Mouse (Mus musculus) embryonic facial prominence, embryonic 10.5 days (tissue): ENCODE data around the gene Neurl1b. TPM values are rescaled to one million over a fixed set of nuclear protein-coding genes. Genes with fewer than 3 reads are reported as not detected.

Source experiments
- DNase-seq: peaks from one replicate; pipeline ENCODE4 v3.0.0-alpha.2; 2017; ENCODE audit warnings: low spot score
- H3K27ac ChIP-seq: fragments of 300-500 bp; sonication (generic); replicated peaks from 2 replicates; pipeline ENCODE4 v1.5.1; 2016; ENCODE audit warnings: mild to moderate bottlenecking
- H3K27me3 ChIP-seq: fragments of 300-500 bp; sonication (generic); replicated peaks from 2 replicates; pipeline ENCODE4 v1.6.1; 2016; ENCODE audit warnings: low read depth, mild to moderate bottlenecking; ENCODE audit not compliant: poor library complexity, severe bottlenecking
- H3K36me3 ChIP-seq: fragments of 300-500 bp; sonication (generic); replicated peaks from 2 replicates; pipeline ENCODE4 v1.6.1; 2016; ENCODE audit warnings: mild to moderate bottlenecking, moderate library complexity
- H3K4me1 ChIP-seq: fragments of 300-500 bp; sonication (generic); 2 replicates; pipeline ENCODE4 v1.6.1; 2016
- H3K4me3 ChIP-seq: fragments of 300-500 bp; sonication (generic); 2 replicates; pipeline ENCODE4 v1.5.1; 2016; ENCODE audit warnings: mild to moderate bottlenecking, moderate library complexity
- H3K9me3 ChIP-seq: fragments of 300-500 bp; sonication (generic); 2 replicates; pipeline ENCODE4 v1.6.1; 2016; ENCODE audit warnings: mild to moderate bottlenecking
- WGBS: fragments of 180-500 bp; shearing (Covaris S2); methylation state at CpG from one replicate; pipeline ENCODE4 v1.1.7; 2016; 5-methylcytosine and 5-hydroxymethylcytosine counted together
- polyA plus RNA-seq: library from polyadenylated mRNA; unstranded; fragments of >200 nt; fragmentation: Nextera tagmentation; extraction: Ambion mirVana; gene quantifications from 2 replicates; pipeline ENCODE4 v1.2.1, GENCODE M21; 2016

The Neurl1b gene
- polyA plus RNA-seq, 1 experiment from 2014 or later, result 0.16 TPM

DNA sequence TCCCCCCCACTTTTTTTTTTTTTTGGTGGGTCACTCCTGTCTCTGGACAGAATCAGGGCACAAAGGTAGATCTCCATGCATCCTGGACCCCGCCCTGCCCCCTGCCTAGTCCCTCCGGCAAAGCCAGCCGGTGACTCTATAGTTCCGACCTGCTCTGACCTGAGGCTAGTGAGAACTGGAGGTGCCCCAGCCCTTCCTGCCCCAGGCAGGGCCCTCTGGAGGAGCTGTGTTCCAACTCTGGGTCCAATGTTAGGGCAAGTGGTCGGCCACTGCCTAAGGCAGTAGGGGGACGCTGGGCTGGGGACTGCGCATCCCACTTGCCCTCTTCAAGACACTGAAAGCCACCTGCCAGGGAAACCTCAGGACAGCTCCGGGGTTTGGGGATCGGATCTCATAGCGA lies 75.4 kb downstream of the Neurl1b start:
- Histone ChIP-seq H3K4me3 (no peak overlapping the region), H3K36me3 (no peaks in the 10 kb centered on the region), H3K27me3 (no peaks in the 10 kb centered on the region), H3K9me3 (peaks cover 16% of the 10 kb centered on the region), H3K4me1 (no peaks in the 10 kb centered on the region), H3K27ac (0 out of 2 replicates have a peak overlapping the region, but pooled peaks have one; percentile 4)
- 91% methylated on average over 10 of the region's 10 CpGs for WGBS
- no peak for DNase-seq

- WGBS, result 79% methylated on average over 2 of the region's 2 CpGs
- H3K27me3 ChIP-seq, result no peaks in the 10 kb centered on the region
- no peak overlapping the region for H3K4me3 ChIP-seq
- H3K4me1 ChIP-seq, result no peaks in the 10 kb centered on the region
- DNase-seq, result no peak
- H3K36me3 ChIP-seq, result no peaks in the 10 kb centered on the region
- H3K9me3 ChIP-seq, result peaks cover 16% of the 10 kb centered on the region
- H3K27ac ChIP-seq, result no peak overlapping the region
Measured at GRCm38 (mm10) chr17:26490910-26491309, 76.3 kb downstream of the Neurl1b start.

- no peaks in the 10 kb centered on the region for H3K27me3 ChIP-seq
Measured at GRCm38 (mm10) chr17:26492246-26492645, 77.6 kb downstream of the Neurl1b start.

GRCm38 (mm10) chr17:26494642-26495468 lies 80.2 kb downstream of the Neurl1b start:
- Histone ChIP-seq H3K4me1 (no peaks in the 10 kb centered on the region), H3K36me3 (no peaks in the 10 kb centered on the region), H3K27me3 (no peaks in the 10 kb centered on the region), H3K27ac (no peak overlapping the region), H3K4me3 (no peak overlapping the region), H3K9me3 (peaks cover 16% of the 10 kb centered on the region)
- 82% methylated on average over 4 of the region's 4 CpGs for WGBS
- DNase-seq, result no peak

More at GRCm38 (mm10) chr17:26492246-26492645, 77.6 kb downstream of the Neurl1b start:
- Histone ChIP-seq H3K4me1 (no peaks in the 10 kb centered on the region), H3K36me3 (no peaks in the 10 kb centered on the region), H3K9me3 (peaks cover 16% of the 10 kb centered on the region), H3K4me3 (no peak overlapping the region), H3K27ac (no peak overlapping the region)
- DNase-seq, result no peak
- WGBS, result 82% methylated on average over 3 of the region's 3 CpGs

Other genes with a start within 250 kb of the Neurl1b start
- gene Pdia2, start 215.7 kb upstream of the Neurl1b start, polyA plus RNA-seq, result 0.31 and 1.1 TPM in 2 replicates
- gene Rgs11, start 211.9 kb upstream of the Neurl1b start, polyA plus RNA-seq, result 1.5 and 4.7 TPM in 2 replicates
- 8.5 and 13.4 TPM in 2 replicates for gene Arhgdig, start 207.0 kb upstream of the Neurl1b start, polyA plus RNA-seq
- gene Fam234a, start 170.6 kb upstream of the Neurl1b start, polyA plus RNA-seq, result 26.8 and 27.6 TPM in 2 replicates
- gene Luc7l, start 161.9 kb upstream of the Neurl1b start, polyA plus RNA-seq, result 135 and 138 TPM in 2 replicates
- gene Ergic1, start 146.7 kb downstream of the Neurl1b start, polyA plus RNA-seq, result 107 and 109 TPM in 2 replicates
- 22.5 and 23.3 TPM in 2 replicates for gene Dusp1, start 147.3 kb downstream of the Neurl1b start, polyA plus RNA-seq
- gene Atp6v0e, start 248.4 kb downstream of the Neurl1b start, polyA plus RNA-seq, result 118 and 120 TPM in 2 replicates